Mouse (Mus musculus) embryonic facial prominence, embryonic 11.5 days (tissue): ENCODE data around the gene Krt31. TPM values are rescaled to one million over a fixed set of nuclear protein-coding genes. Genes with fewer than 3 reads are reported as not detected.

Experiments
- ATAC-seq: fragments of 200-750 bp; cut with Nextera tagmentation; replicated peaks from 2 replicates; pipeline ENCODE4 v1.8.0; 2017; ENCODE audit warnings: low read depth; ENCODE audit not compliant: insufficient number of reproducible peaks, low FRiP score, low TSS enrichment
- DNase-seq: peaks from one replicate; pipeline ENCODE4 v3.0.0-alpha.2; 2015; ENCODE audit warnings: low spot score
- H3K27ac ChIP-seq: fragments of 300-500 bp; sonication (generic); replicated peaks from 2 replicates; pipeline ENCODE4 v1.5.1; 2014; ENCODE audit warnings: mild to moderate bottlenecking, low read depth, low read length, control low read depth
- H3K27me3 ChIP-seq: fragments of 300-500 bp; sonication (generic); 2 replicates; pipeline ENCODE4 v1.6.1; 2014; ENCODE audit warnings: mild to moderate bottlenecking, low read length, moderate library complexity, mixed read lengths; ENCODE audit not compliant: control insufficient read depth, insufficient read depth
- H3K36me3 ChIP-seq: fragments of 300-500 bp; sonication (generic); replicated peaks from 2 replicates; pipeline ENCODE4 v1.6.1; 2014; ENCODE audit warnings: low read depth, mild to moderate bottlenecking, low read length, moderate library complexity, mixed read lengths; ENCODE audit not compliant: control insufficient read depth, insufficient read depth
- H3K4me1 ChIP-seq: fragments of 300-500 bp; sonication (generic); 2 replicates; pipeline ENCODE4 v1.6.1; 2014; ENCODE audit warnings: low read length, mixed read lengths; ENCODE audit not compliant: control insufficient read depth, insufficient read depth
- H3K4me2 ChIP-seq: fragments of 300-500 bp; sonication (generic); 2 replicates; pipeline ENCODE4 v1.6.1; 2014; ENCODE audit warnings: low read depth, mild to moderate bottlenecking, control low read depth, low read length, moderate library complexity
- H3K4me3 ChIP-seq: fragments of 300-500 bp; sonication (generic); 2 replicates; pipeline ENCODE4 v1.5.1; 2014; ENCODE audit warnings: low read depth, low read length, control low read depth
- H3K9ac ChIP-seq: fragments of 300-500 bp; sonication (generic); replicated peaks from 2 replicates; pipeline ENCODE4 v1.6.1; 2014; ENCODE audit warnings: mild to moderate bottlenecking, control low read depth, low read length
- H3K9me3 ChIP-seq: fragments of 300-500 bp; sonication (generic); replicated peaks from 2 replicates; pipeline ENCODE4 v1.6.1; 2016; ENCODE audit warnings: mild to moderate bottlenecking, low read length, inconsistent platforms, mixed read lengths; ENCODE audit not compliant: control insufficient read depth
- WGBS: fragments of 180-500 bp; shearing (Covaris S2); extraction: QIAGEN DNeasy Blood & Tissue Kit; methylation state at CpG from one replicate; pipeline ENCODE4 v1.1.7; 2014; 5-methylcytosine and 5-hydroxymethylcytosine counted together
- polyA plus RNA-seq: library from polyadenylated mRNA; unstranded; fragments of >200 nt; fragmentation: Nextera tagmentation; extraction: Ambion mirVana; gene quantifications from 2 replicates; pipeline ENCODE4 v1.2.1, GENCODE M21; 2014

Gene Krt31
- polyA plus RNA-seq, 1 experiment from 2014 or later, result not detected

- ATAC-seq (no peak), DNase-seq (no peak)
- Histone ChIP-seq H3K27ac (no peak overlapping the region), H3K4me3 (no peak overlapping the region), H3K9ac (no peak overlapping the region), H3K27me3 (no peaks in the 10 kb centered on the region), H3K9me3 (no peaks in the 10 kb centered on the region), H3K4me1 (no peaks in the 10 kb centered on the region), H3K36me3 (no peaks in the 10 kb centered on the region), H3K4me2 (no peak overlapping the region)
- WGBS, result 77% methylated on average over 5 of the region's 5 CpGs
Measured at GRCm38 (mm10) chr11:100021438-100021837, 28.9 kb downstream of the Krt31 start.

DNA sequence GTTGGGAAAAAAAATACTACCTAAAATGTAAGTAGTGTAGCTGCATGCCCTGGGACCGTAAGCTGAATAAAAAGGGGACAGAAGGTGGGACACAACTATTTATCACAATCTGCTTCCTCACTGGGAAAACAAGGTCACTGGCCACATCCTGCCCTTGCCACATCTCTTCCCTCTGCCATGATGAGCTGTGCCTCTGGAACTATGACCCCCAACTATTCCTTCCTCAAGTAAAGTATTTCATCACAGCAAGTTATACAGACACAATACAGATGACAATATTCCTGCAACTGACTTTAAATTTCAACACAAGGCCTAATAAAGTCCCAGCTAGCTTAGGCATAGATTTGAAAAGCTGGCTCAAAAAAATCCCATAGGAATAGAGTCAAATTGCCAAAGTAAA is 30.9 kb downstream of the Krt31 start:
- no peak for ATAC-seq
- Histone ChIP-seq H3K9ac (no peak overlapping the region), H3K9me3 (no peaks in the 10 kb centered on the region)

DNA sequence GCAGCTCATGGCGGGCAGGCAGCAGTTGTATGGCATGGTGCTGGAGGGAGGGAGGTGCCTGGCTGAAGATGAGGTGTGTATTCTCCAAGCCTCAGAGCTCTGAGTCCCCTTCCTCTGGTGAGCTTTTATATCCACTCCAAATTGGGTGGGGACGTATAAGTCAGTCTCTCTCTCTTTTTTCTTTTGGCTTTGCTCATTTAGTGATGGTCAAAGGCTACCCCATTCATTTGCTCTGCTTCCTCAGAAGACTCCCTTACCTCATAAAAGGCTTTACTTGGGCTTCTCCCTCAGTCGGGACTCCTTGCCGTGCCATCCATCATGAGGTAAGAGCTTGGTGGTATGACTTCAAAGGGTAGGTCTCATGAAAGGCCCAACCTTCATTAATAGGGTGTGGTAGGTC is 34.2 kb downstream of the Krt31 start, which contains the start of gene Krt33a:
TSS of gene Krt33a (minus strand) at position 101 of the 400 bp plus-strand sequence.
- no peaks in the 10 kb centered on the region for H3K4me1 ChIP-seq
- H3K9me3 ChIP-seq, result no peaks in the 10 kb centered on the region
- WGBS, result 93% methylated on average over 4 of the region's 4 CpGs
- H3K27ac ChIP-seq, result no peak within 1 kb of the TSS
- no peak for DNase-seq
- H3K4me2 ChIP-seq, result no peak within 1 kb of the TSS
- no peak within 1 kb of the TSS for H3K4me3 ChIP-seq
- H3K27me3 ChIP-seq, result no peaks in the 10 kb centered on the region
- no peaks in the 10 kb centered on the region for H3K36me3 ChIP-seq
- H3K9ac ChIP-seq, result no peak within 1 kb of the TSS
- ATAC-seq, result no peak

More for the DNA sequence above, 30.9 kb downstream of the Krt31 start:
- Histone ChIP-seq H3K27ac (no peak overlapping the region), H3K4me1 (no peaks in the 10 kb centered on the region), H3K4me3 (no peak overlapping the region), H3K36me3 (no peaks in the 10 kb centered on the region), H3K4me2 (no peak overlapping the region), H3K27me3 (no peaks in the 10 kb centered on the region)
- no peak for DNase-seq
- 81% methylated on average over 1 of the region's 1 CpGs for WGBS

DNA sequence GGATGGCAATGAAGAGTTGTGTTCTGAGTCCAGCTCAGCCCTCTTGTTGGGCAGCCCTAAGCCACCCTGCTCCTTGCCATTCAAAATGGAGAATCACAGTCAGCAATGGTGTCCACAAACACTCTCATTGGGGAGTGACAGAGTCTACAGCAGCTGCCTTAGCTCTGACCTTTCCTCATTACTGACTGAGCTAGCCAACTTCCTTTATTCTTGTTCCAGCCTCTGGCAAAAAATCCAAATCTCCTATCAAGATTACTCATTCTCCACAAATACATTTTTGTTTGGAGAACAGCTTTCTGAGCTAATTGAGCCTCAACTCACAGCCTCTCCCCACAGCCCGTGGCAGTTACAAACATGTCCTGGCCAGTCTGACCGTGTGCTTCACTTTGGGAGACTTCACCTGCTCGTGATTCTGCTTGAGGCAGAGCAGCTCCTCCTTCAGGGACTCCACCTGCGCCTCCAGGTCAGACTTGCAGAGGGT is 36.6 kb downstream of the Krt31 start:
- no peaks in the 10 kb centered on the region for H3K36me3 ChIP-seq

GRCm38 (mm10) chr11:100010682-100011081 is 39.7 kb downstream of the Krt31 start:
- WGBS, result 79% methylated on average over 5 of the region's 5 CpGs

More for the DNA sequence above, 36.6 kb downstream of the Krt31 start:
- H3K9me3 ChIP-seq, result no peaks in the 10 kb centered on the region
- no peak for ATAC-seq
- no peaks in the 10 kb centered on the region for H3K27me3 ChIP-seq
- H3K9ac ChIP-seq, result no peak overlapping the region
- H3K4me3 ChIP-seq, result no peak overlapping the region
- H3K4me2 ChIP-seq, result no peak overlapping the region
- H3K27ac ChIP-seq, result no peak overlapping the region
- H3K4me1 ChIP-seq, result no peaks in the 10 kb centered on the region
- peak; percentile 5 for DNase-seq
- WGBS, result 61% methylated on average over 4 of the region's 4 CpGs

GRCm38 (mm10) chr11:100008336-100008735 is 42.0 kb downstream of the Krt31 start:
- Histone ChIP-seq H3K4me1 (no peaks in the 10 kb centered on the region), H3K4me2 (no peak overlapping the region), H3K27ac (no peak overlapping the region), H3K4me3 (no peak overlapping the region), H3K9ac (no peak overlapping the region), H3K9me3 (no peaks in the 10 kb centered on the region), H3K27me3 (no peaks in the 10 kb centered on the region), H3K36me3 (no peaks in the 10 kb centered on the region)
- no peak for ATAC-seq
- no peak for DNase-seq
- 84% methylated on average over 5 of the region's 5 CpGs for WGBS

More at GRCm38 (mm10) chr11:100010682-100011081, 39.7 kb downstream of the Krt31 start:
- no peak overlapping the region for H3K4me3 ChIP-seq
- DNase-seq (no peak), ATAC-seq (no peak)
- H3K27me3 ChIP-seq, result no peaks in the 10 kb centered on the region
- no peaks in the 10 kb centered on the region for H3K4me1 ChIP-seq
- no peak overlapping the region for H3K9ac ChIP-seq
- no peaks in the 10 kb centered on the region for H3K36me3 ChIP-seq
- H3K9me3 ChIP-seq, result no peaks in the 10 kb centered on the region
- no peak overlapping the region for H3K27ac ChIP-seq
- no peak overlapping the region for H3K4me2 ChIP-seq

DNA sequence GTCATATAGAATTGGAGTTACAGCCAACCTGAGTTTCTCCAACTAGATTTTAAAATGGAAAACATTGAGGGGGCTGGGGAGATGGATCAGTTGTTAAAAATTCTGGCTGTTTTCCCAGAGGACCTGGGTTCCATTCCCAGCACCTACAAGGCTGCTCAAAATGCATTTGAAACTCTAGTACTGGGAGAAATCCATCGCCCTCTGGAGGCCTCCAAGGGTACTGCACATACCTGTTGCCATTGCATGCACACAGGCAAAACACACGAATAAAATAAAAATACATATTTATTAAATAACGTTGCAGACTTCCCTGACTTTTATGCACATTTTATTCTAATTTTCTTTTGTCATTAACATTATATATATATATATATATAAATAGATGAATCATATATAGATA is 43.7 kb downstream of the Krt31 start:
- Histone ChIP-seq H3K9me3 (no peaks in the 10 kb centered on the region), H3K36me3 (no peaks in the 10 kb centered on the region), H3K9ac (no peak overlapping the region), H3K27ac (no peak overlapping the region), H3K4me1 (no peaks in the 10 kb centered on the region), H3K4me3 (no peak overlapping the region), H3K4me2 (no peak overlapping the region), H3K27me3 (no peaks in the 10 kb centered on the region)
- ATAC-seq (no peak), DNase-seq (no peak)
- WGBS, result 59% methylated on average over 3 of the region's 3 CpGs

DNA sequence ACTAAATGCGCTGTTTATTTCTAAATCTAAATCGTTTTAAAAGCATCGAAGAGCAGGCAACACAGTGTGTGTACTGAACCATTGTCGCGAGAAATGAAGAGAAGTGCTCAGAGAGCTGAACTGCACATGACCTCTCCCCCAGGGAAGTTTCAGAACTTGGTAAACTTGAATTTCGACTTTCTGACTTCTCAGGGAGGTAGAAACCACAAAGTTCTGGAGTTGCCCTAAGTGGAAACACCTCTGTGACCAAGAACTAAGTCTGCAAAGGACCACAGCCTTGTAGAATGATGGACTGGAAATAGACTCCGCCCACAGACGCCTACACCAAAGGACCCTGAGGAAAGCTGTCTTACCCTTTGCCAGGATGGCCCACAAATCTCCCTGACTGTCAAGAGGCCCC is 44.4 kb downstream of the Krt31 start:
- DNase-seq (no peak), ATAC-seq (no peak)
- no peak overlapping the region for H3K4me3 ChIP-seq

More for the DNA sequence above, 44.4 kb downstream of the Krt31 start:
- no peaks in the 10 kb centered on the region for H3K27me3 ChIP-seq
- H3K36me3 ChIP-seq, result no peaks in the 10 kb centered on the region
- no peak overlapping the region for H3K9ac ChIP-seq
- WGBS, result 89% methylated on average over 8 of the region's 8 CpGs
- no peak overlapping the region for H3K4me2 ChIP-seq
- no peaks in the 10 kb centered on the region for H3K4me1 ChIP-seq
- H3K27ac ChIP-seq, result no peak overlapping the region
- H3K9me3 ChIP-seq, result no peaks in the 10 kb centered on the region
